Mouse (Mus musculus) forebrain, embryonic 15.5 days (tissue): ENCODE measurements around the gene Nifk. TPM values are rescaled to one million over a fixed set of nuclear protein-coding genes. Genes with fewer than 3 reads are reported as not detected.

Source experiments
- ATAC-seq: fragments of 200-750 bp; cut with Nextera tagmentation; replicated peaks from 2 replicates; pipeline ENCODE4 v1.8.0; 2017; ENCODE audit warnings: mild to moderate bottlenecking, moderate TSS enrichment, moderate library complexity
- H3K27ac ChIP-seq: fragments of 300-500 bp; sonication (generic); replicated peaks from 2 replicates; pipeline ENCODE4 v1.5.1; 2015; ENCODE audit warnings: mild to moderate bottlenecking, inconsistent platforms
- H3K27me3 ChIP-seq: fragments of 300-500 bp; sonication (generic); 2 replicates; pipeline ENCODE4 v1.6.1; 2015; ENCODE audit warnings: inconsistent platforms
- H3K36me3 ChIP-seq: fragments of 300-500 bp; sonication (generic); 2 replicates; pipeline ENCODE4 v1.6.1; 2015; ENCODE audit warnings: mild to moderate bottlenecking, inconsistent platforms
- H3K4me1 ChIP-seq: fragments of 300-500 bp; sonication (generic); 2 replicates; pipeline ENCODE4 v1.6.1; 2015; ENCODE audit warnings: inconsistent platforms
- H3K4me2 ChIP-seq: fragments of 300-500 bp; sonication (generic); replicated peaks from 2 replicates; pipeline ENCODE4 v1.6.1; 2015; ENCODE audit warnings: mild to moderate bottlenecking, inconsistent platforms
- H3K4me3 ChIP-seq: fragments of 300-500 bp; sonication (generic); 2 replicates; pipeline ENCODE4 v1.5.1; 2015; ENCODE audit warnings: mild to moderate bottlenecking, inconsistent platforms
- H3K9ac ChIP-seq: fragments of 300-500 bp; sonication (generic); replicated peaks from 2 replicates; pipeline ENCODE4 v1.6.1; 2015; ENCODE audit warnings: mild to moderate bottlenecking, inconsistent platforms
- H3K9me3 ChIP-seq: fragments of 300-500 bp; sonication (generic); 2 replicates; pipeline ENCODE4 v1.6.1; 2016; ENCODE audit warnings: inconsistent platforms
- WGBS: fragments of 180-500 bp; shearing (Covaris S2); methylation state at CpG from one replicate; pipeline ENCODE4 v1.1.7; 2015; ENCODE audit warnings: mixed read lengths; 5-methylcytosine and 5-hydroxymethylcytosine counted together
- polyA plus RNA-seq: library from polyadenylated mRNA; unstranded; fragments of >200 nt; fragmentation: Nextera tagmentation; extraction: Ambion mirVana; gene quantifications from 2 replicates; pipeline ENCODE4 v1.2.1, GENCODE M21; 2015

Nifk gene
- polyA plus RNA-seq: 71.8 and 73.4 TPM in 2 replicates

DNA sequence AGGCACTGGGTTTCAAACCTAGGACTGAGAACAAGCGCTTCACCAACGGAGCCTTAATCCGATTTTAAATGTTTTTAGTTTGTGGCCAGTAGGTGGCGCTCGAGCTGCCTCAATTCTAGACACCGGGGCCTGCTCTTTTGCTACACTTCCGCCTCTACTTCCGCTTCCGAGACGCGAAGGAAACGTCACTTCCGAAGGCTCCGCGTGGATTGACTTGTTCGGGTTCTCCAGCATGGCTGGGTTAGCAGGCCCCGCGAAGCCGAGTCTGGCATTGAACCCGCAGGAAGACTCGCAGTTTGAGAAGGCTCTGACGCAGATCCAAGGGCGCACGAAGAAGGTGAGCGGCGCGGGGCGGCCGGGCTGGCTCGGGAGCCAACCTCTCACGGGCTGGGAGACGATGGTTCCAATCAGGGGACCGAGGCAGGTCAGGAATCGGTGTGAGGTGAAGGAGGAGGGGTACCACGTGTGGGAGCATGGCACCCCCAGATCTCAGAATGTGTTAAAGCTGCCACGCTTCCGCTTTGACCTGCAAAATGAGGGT is at the start of gene Nifk:
Gene Nifk, plus strand, starts transcription at position 179 of the 541 bp plus-strand sequence.
- WGBS: under 1% methylated on average over 37 of the region's 37 CpGs
- H3K27ac ChIP-seq: 0 out of 2 replicates have a peak within 1 kb of the TSS, but pooled peaks have one; percentile 6
- peak within 1 kb of the TSS; percentile 64 for H3K9ac ChIP-seq

GRCm38 (mm10) chr1:118275139-118275538 is 46.5 kb upstream of the Nifk start:
- H3K36me3 ChIP-seq: no peaks in the 10 kb centered on the region
- H3K9me3 ChIP-seq: no peaks in the 10 kb centered on the region
- H3K27me3 ChIP-seq: no peaks in the 10 kb centered on the region
- H3K4me3 ChIP-seq: no peak overlapping the region
- ATAC-seq: no peak
- H3K9ac ChIP-seq: no peak overlapping the region
- H3K4me2 ChIP-seq: no peak overlapping the region
- H3K4me1 ChIP-seq: no peaks in the 10 kb centered on the region
- WGBS: 21% methylated on average over 2 of the region's 2 CpGs
- no peak overlapping the region for H3K27ac ChIP-seq

More for the DNA sequence above, at the start of gene Nifk:
- no peaks in the 10 kb centered on the region for H3K27me3 ChIP-seq
- peaks cover 11% of the 10 kb centered on the region for H3K36me3 ChIP-seq
- peaks cover 12% of the 10 kb centered on the region for H3K4me1 ChIP-seq
- ATAC-seq: peak; percentile 97
- H3K4me3 ChIP-seq: peak within 1 kb of the TSS; percentile 75
- peak within 1 kb of the TSS; percentile 69 for H3K4me2 ChIP-seq
- no peaks in the 10 kb centered on the region for H3K9me3 ChIP-seq

- no peak overlapping the region for H3K4me3 ChIP-seq
These were observed 29.3 kb upstream of the Nifk start for GRCm38 (mm10) chr1:118292291-118292690.

DNA sequence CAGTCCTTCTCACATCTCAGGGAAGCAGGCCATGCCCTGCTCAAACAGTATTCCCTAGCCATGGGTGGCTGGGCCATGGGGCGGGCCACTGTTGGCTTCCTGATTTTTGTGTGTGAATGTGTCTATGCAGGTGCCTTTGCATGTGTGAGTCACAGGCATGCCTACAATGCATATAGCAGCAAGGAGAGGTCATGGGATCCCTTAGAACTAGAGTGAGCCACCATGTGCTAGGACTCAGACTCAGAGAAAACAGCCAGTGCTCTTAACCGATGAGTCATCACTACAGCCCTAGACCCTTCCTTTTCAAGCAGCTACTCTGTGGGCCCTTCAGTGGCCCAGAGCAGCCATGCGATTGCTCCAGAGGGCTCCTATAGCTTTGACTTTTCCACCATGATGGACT is 27.4 kb upstream of the Nifk start:
- Histone ChIP-seq H3K4me1 (no peaks in the 10 kb centered on the region), H3K36me3 (peaks cover 37% of the 10 kb centered on the region), H3K4me3 (no peak overlapping the region), H3K9ac (no peak overlapping the region), H3K4me2 (no peak overlapping the region), H3K27me3 (no peaks in the 10 kb centered on the region), H3K9me3 (no peaks in the 10 kb centered on the region), H3K27ac (no peak overlapping the region)
- WGBS: 97% methylated on average over 3 of the region's 3 CpGs
- ATAC-seq: no peak

More at GRCm38 (mm10) chr1:118292291-118292690, 29.3 kb upstream of the Nifk start:
- Histone ChIP-seq H3K27me3 (no peaks in the 10 kb centered on the region), H3K36me3 (peaks cover 21% of the 10 kb centered on the region), H3K9ac (no peak overlapping the region), H3K9me3 (no peaks in the 10 kb centered on the region), H3K27ac (no peak overlapping the region), H3K4me1 (no peaks in the 10 kb centered on the region), H3K4me2 (no peak overlapping the region)
- WGBS: 95% methylated on average over 4 of the region's 4 CpGs
- no peak for ATAC-seq

- no peak for ATAC-seq
- Histone ChIP-seq H3K36me3 (peaks cover 43% of the 10 kb centered on the region), H3K4me3 (no peak overlapping the region), H3K27me3 (no peaks in the 10 kb centered on the region), H3K27ac (0 out of 2 replicates have a peak overlapping the region, but pooled peaks have one; percentile 12), H3K9ac (no peak overlapping the region), H3K4me2 (no peak overlapping the region), H3K9me3 (no peaks in the 10 kb centered on the region), H3K4me1 (no peaks in the 10 kb centered on the region)
- 63% methylated on average over 5 of the region's 5 CpGs for WGBS
These were observed 26.8 kb upstream of the Nifk start for GRCm38 (mm10) chr1:118294826-118295225.

DNA sequence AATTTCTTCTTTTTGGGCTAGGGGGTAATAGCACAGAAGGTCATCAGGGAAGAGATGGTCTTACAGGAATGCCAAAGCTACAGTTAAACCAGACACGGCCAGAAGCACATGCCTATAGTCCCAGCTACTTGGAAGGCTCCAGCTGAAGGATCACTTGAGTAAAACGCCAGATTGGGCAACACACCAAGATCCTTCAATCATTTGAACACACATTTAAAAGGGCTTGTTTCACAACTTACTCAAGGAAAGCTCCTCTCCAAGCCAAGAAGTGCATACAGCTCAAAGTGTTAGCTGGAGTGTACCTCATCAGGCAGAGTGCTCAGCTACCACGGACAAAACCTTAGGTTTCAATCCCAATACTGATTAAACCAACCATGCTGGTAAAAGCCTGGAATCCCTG is 25.0 kb upstream of the Nifk start:
- ATAC-seq: no peak
- H3K9me3 ChIP-seq: no peaks in the 10 kb centered on the region

DNA sequence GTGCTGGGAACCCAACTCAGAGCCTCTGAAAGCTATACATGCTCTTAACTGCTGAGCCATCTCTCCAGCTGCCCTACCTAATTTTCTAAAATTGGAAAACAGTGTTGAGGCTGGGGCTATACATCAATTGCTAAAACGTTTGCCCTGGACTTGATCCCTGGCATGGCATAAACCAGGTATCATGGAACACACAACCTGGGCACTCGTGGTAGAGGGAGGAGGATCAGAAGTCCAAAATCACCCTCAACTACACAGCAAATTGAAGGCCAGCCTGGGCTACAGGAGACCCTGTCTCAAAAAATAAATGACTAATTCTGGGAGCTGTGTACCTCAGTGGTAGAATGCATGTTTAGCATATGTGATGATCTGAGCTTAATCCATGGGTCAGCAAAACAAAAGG is 23.9 kb upstream of the Nifk start:
- WGBS: 97% methylated on average over 2 of the region's 2 CpGs
- Histone ChIP-seq H3K9ac (no peak overlapping the region), H3K36me3 (peaks cover 72% of the 10 kb centered on the region), H3K4me1 (no peaks in the 10 kb centered on the region), H3K27ac (no peak overlapping the region), H3K4me2 (no peak overlapping the region), H3K9me3 (no peaks in the 10 kb centered on the region), H3K4me3 (no peak overlapping the region), H3K27me3 (no peaks in the 10 kb centered on the region)
- ATAC-seq: no peak

More for the DNA sequence above, 25.0 kb upstream of the Nifk start:
- 81% methylated on average over 3 of the region's 3 CpGs for WGBS
- Histone ChIP-seq H3K4me1 (no peaks in the 10 kb centered on the region), H3K27me3 (no peaks in the 10 kb centered on the region), H3K4me3 (no peak overlapping the region), H3K4me2 (no peak overlapping the region), H3K36me3 (peaks cover 61% of the 10 kb centered on the region), H3K27ac (no peak overlapping the region), H3K9ac (no peak overlapping the region)

DNA sequence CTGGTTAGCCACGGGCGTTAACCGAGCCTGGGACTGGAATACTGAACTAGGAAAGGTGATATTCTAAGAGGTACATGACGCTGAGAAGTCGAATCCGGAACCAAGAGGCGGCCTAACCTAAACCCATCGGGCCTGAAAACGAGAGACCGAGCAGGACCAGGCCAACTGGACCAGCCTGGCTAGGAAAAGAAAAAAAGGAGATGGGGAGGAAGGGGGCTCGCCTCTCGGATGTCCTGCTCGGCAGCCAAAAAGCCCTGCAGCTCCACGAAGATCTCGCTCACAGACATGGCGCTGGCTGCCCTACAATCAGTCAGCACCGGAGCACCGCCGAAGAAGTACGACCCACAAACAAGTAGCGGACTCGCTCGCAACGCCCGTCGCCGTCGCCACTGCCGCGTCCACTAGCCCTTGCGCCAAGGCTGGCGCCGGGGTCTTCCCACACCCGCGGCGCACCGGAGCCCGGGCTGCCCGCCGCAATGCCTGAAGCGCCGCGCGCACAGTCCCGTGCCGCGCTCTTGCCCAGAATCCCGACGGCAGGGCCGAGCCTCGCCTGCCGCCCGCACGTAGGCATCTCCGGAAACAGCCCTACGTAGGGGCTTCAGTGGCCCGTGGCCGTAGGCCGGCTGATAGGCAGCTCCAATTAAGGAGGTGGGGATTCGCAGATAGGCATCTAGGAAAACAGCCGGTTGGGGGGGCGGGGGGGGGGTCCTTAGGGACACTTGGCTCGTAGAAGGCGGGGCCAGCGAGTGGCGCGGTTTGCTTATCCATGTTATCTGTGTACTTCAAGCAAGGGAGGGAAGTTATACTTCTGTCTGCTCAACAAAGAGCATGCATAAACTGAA is 10.6 kb upstream of the Nifk start:
- peak; percentile 99 for ATAC-seq
- under 1% methylated on average over 67 of the region's 67 CpGs for WGBS
- Histone ChIP-seq H3K27me3 (no peaks in the 10 kb centered on the region), H3K4me2 (peak overlapping the region; percentile 79), H3K36me3 (peaks cover 15% of the 10 kb centered on the region), H3K27ac (peak overlapping the region; percentile 91), H3K4me3 (peak overlapping the region; percentile 54), H3K9me3 (no peaks in the 10 kb centered on the region), H3K9ac (peak overlapping the region; percentile 65), H3K4me1 (peaks cover 14% of the 10 kb centered on the region)

DNA sequence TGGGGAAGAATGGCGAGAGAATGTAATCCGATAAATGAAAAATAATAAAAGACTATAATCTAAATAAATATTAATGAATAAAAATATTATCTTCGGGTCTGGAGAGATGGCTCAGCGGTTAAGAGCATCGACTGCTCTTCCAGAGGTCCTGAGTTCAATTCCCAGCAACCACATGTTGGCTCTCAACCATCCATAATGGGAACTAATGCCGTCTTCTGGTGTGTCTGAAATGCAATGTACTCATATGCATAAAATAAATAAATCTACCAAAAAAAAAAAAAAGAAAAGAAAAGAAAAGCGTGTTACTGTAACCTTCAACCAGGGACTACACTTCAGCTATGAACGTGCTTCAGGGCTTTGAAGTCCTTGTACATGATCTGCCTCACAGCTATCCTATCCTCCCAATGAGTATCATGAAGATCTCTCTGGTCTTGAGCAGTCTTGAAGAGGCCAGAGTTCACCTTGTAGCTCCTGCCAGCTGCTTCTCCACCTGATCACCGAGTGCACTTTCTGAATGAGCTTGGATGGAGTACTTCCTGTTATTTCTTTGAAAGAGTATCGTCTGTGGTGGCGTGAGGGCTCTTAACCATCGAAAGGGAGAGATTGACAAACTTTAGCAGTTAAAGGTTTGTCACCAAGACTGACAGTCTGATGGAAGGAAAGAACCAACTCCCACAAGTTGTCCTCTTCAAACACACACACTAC is 9.9 kb upstream of the Nifk start, which contains the start of gene Tsn:
Gene Tsn, minus strand, starts transcription at position 118 of the 705 bp plus-strand sequence.
- ATAC-seq: peak; percentile 28
- H3K4me1 ChIP-seq: peaks cover 14% of the 10 kb centered on the region
- H3K4me2 ChIP-seq: peak within 1 kb of the TSS; percentile 79
- no peaks in the 10 kb centered on the region for H3K27me3 ChIP-seq
- peak within 1 kb of the TSS; percentile 54 for H3K4me3 ChIP-seq
- peaks cover 8% of the 10 kb centered on the region; the same call in 1 of the 2 replicates for H3K36me3 ChIP-seq
- 54% methylated on average over 12 of the region's 12 CpGs for WGBS
- H3K27ac ChIP-seq: peak within 1 kb of the TSS; percentile 91
- H3K9ac ChIP-seq: peak within 1 kb of the TSS; percentile 65
- H3K9me3 ChIP-seq: no peaks in the 10 kb centered on the region

DNA sequence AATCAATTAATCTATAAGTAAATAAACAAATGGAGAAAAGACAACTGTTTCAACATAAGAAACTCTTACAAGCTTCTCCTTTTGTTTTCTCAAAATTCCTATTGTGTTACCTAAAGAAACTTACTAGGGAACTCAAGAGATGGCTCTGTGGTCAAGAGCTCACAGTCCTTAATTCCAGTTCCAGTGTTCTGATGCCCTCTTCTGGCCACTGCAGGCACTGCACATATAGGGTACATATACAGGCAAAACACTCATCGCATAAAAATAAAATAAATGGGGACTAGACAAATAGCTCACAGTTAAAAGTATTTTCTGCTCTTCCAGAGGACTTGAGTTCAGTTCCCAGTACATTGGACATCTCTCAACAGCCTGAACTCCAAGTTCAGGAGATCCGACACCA is 943 bp upstream of the Nifk start:
- Histone ChIP-seq H3K36me3 (peaks cover 11% of the 10 kb centered on the region), H3K9ac (no peak overlapping the region), H3K4me3 (no peak overlapping the region), H3K4me2 (no peak overlapping the region), H3K27me3 (no peaks in the 10 kb centered on the region), H3K9me3 (no peaks in the 10 kb centered on the region), H3K27ac (no peak overlapping the region), H3K4me1 (peaks cover 12% of the 10 kb centered on the region)
- WGBS: 69% methylated on average over 2 of the region's 2 CpGs
- no peak for ATAC-seq

GRCm38 (mm10) chr1:118334749-118335713 is 13.4 kb downstream of the Nifk start:
- Histone ChIP-seq H3K36me3 (peaks cover 50% of the 10 kb centered on the region), H3K4me3 (no peak overlapping the region), H3K9me3 (no peaks in the 10 kb centered on the region), H3K4me2 (no peak overlapping the region), H3K27me3 (no peaks in the 10 kb centered on the region), H3K9ac (no peak overlapping the region), H3K27ac (no peak overlapping the region), H3K4me1 (no peaks in the 10 kb centered on the region)
- WGBS: 90% methylated on average over 9 of the region's 9 CpGs
- no peak for ATAC-seq
